ENCODE assay signal across 30 mouse cellular contexts in the genomic region with DNA sequence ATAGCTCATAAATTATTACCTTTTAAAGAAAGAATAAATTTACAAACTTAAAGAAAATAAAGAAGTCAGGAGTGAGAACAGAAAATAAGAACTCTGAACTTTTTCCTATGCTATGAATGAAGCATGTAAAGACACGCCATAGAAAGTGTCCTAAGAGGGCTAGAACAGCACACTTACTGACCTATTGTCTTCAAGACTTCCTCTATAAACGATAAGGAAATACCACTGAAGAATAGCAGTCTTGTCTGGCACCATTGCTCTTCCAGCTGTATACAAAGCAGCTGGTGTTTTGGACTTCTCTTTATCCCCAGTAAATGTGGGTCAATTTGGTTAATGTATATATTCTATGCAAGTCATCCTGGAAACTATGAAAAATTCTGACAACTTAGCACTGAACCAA.
DNase-seq lines count a peak whose midpoint lies in the region; ATAC-seq and TF ChIP-seq lines count a peak whose summit lies in the region.
"Had no signal": no experiment of that assay in that cellular context is flagged by ENCODE, and none has a peak within 500 bp of the region (broad histone marks: within the 10 kb centered on the region; RNA-seq: fewer than 3 reads in every experiment).

No protein-coding gene starts in this region.

- no peak for TF ChIP-seq EP300 in heart, adult 2 months (IDR thresholded peaks at IDR 0.05; ENCODE audit: insufficient read depth, low read depth, low read length)

- no peak overlapping the region for H3K9ac ChIP-seq in heart, adult 2 months (ENCODE audit: low read depth, low read length)
- H3K9ac ChIP-seq in kidney, postnatal 0 days (ENCODE audit: low read depth, low read length), result no peak overlapping the region
- H3K9ac ChIP-seq in midbrain, embryonic 11.5 days (ENCODE audit: low read length), result no peak overlapping the region
- no peak overlapping the region for H3K9ac ChIP-seq in midbrain, embryonic 15.5 days
- H3K9ac ChIP-seq: embryonic facial prominence, embryonic 13.5 days; embryonic facial prominence, embryonic 15.5 days; forebrain, embryonic 12.5 days had no signal

- H3K4me3 ChIP-seq in gastrocnemius, adult 2 months, result no peak overlapping the region
- no peak overlapping the region for H3K4me3 ChIP-seq in heart, adult 2 months
- no peak overlapping the region for H3K4me3 ChIP-seq in kidney, postnatal 0 days (replicated peaks; ENCODE audit: low read depth, low read length)
- H3K4me3 ChIP-seq in midbrain, embryonic 11.5 days (ENCODE audit: low read depth, low read length), result no peak overlapping the region
- no peak overlapping the region for H3K4me3 ChIP-seq in midbrain, embryonic 15.5 days
- H3K4me3 ChIP-seq: embryonic facial prominence, embryonic 13.5 days; embryonic facial prominence, embryonic 15.5 days; erythroblast, embryonic 14.5 days; forebrain, embryonic 10.5 days; forebrain, embryonic 12.5 days had no signal

- peaks cover 27% of the 10 kb centered on the region for H3K36me3 ChIP-seq in heart, adult 2 months (ENCODE audit: control insufficient read depth, insufficient read depth, low read length)
- H3K36me3 ChIP-seq in kidney, postnatal 0 days (ENCODE audit: insufficient read depth, low read length), result no peaks in the 10 kb centered on the region
- H3K36me3 ChIP-seq in midbrain, embryonic 11.5 days (ENCODE audit: control insufficient read depth, insufficient read depth, low read length), result no peaks in the 10 kb centered on the region
- no peaks in the 10 kb centered on the region for H3K36me3 ChIP-seq in midbrain, embryonic 15.5 days (replicated peaks)
- H3K36me3 ChIP-seq: embryonic facial prominence, embryonic 13.5 days; embryonic facial prominence, embryonic 15.5 days; forebrain, embryonic 10.5 days; forebrain, embryonic 12.5 days; G1E had no signal

- no peak for TF ChIP-seq CTCF in gastrocnemius, adult 2 months (IDR thresholded peaks at IDR 0.05)
- TF ChIP-seq CTCF in heart, adult 2 months (IDR thresholded peaks at IDR 0.05), result no peak
- no peak for TF ChIP-seq CTCF in kidney, postnatal 0 days (IDR thresholded peaks at IDR 0.05; ENCODE audit: low read depth)

- TF ChIP-seq POLR2A in heart, adult 2 months (IDR thresholded peaks at IDR 0.05; ENCODE audit: insufficient read depth, low read depth, low read length), result no peak

- ATAC-seq in kidney, postnatal 0 days (replicated peaks; ENCODE audit: low FRiP score, low read depth), result no peak
- ATAC-seq in midbrain, embryonic 11.5 days (ENCODE audit: low FRiP score), result no peak
- ATAC-seq in midbrain, embryonic 15.5 days (replicated peaks), result no peak
- ATAC-seq: activated CD4-positive, CD25-positive, alpha-beta regulatory T cell, adult 4 months; CD4-positive, CD25-positive, alpha-beta regulatory T cell, adult 4 months; forebrain, embryonic 14.5 days; Patski had no signal

- H3K27ac ChIP-seq in gastrocnemius, adult 2 months, result peak overlapping the region; percentile 38; the same call in 1 of the 2 replicates
- peak overlapping the region; percentile 36 for H3K27ac ChIP-seq in heart, adult 2 months
- H3K27ac ChIP-seq in kidney, postnatal 0 days, result no peak overlapping the region
- no peak overlapping the region for H3K27ac ChIP-seq in midbrain, embryonic 11.5 days (ENCODE audit: low read depth, low read length)
- H3K27ac ChIP-seq in midbrain, embryonic 15.5 days, result no peak overlapping the region
- H3K27ac ChIP-seq: embryonic facial prominence, embryonic 13.5 days; embryonic facial prominence, embryonic 15.5 days; forebrain, embryonic 10.5 days; forebrain, embryonic 12.5 days had no signal

- no peak for DNase-seq in gastrocnemius, adult 2 months
- no peak for DNase-seq in gastrocnemius, postnatal 36 days
- no peak for DNase-seq in heart, adult 2 months
- DNase-seq in heart, postnatal 4 days, result no peak
- DNase-seq in kidney, postnatal 0 days (ENCODE audit: low spot score), result peak; percentile 37
- DNase-seq in kidney, postnatal 14 days, result no peak
- DNase-seq in midbrain, embryonic 11.5 days (ENCODE audit: low spot score, missing footprints), result peak; percentile 65
- DNase-seq: adrenal gland, adult 8-10 months; adrenal gland, postnatal 14 days; adrenal gland, postnatal 36 days; B cell, adult 2 months; cerebellum, adult 11 months; cerebellum, adult 18-20 months; cerebellum, adult 8-10 months; cerebellum, adult 9-11 months; cerebellum, postnatal 14 days; cerebellum, postnatal 36 days; embryo, embryonic 11 days had no signal

- intact Hi-C loops in gastrocnemius, adult 2 months (cut with DNase I), result no loop called here
- intact Hi-C loops in gastrocnemius, postnatal 36 days (cut with DNase I), result no loop called here
- intact Hi-C loops in heart, adult 2 months (cut with DNase I), result no loop called here

- no peak overlapping the region for H3K4me2 ChIP-seq in kidney, postnatal 0 days (ENCODE audit: low read length)
- no peak overlapping the region for H3K4me2 ChIP-seq in midbrain, embryonic 11.5 days
- no peak overlapping the region for H3K4me2 ChIP-seq in midbrain, embryonic 15.5 days
- H3K4me2 ChIP-seq: embryonic facial prominence, embryonic 13.5 days; embryonic facial prominence, embryonic 15.5 days; forebrain, embryonic 12.5 days had no signal

- H3K4me1 ChIP-seq in heart, adult 2 months (ENCODE audit: control insufficient read depth, insufficient read depth, low read length), result peaks cover 4% of the 10 kb centered on the region
- H3K4me1 ChIP-seq in kidney, postnatal 0 days (replicated peaks; ENCODE audit: insufficient read depth, low read length), result no peaks in the 10 kb centered on the region
- H3K4me1 ChIP-seq in midbrain, embryonic 11.5 days (ENCODE audit: control insufficient read depth, insufficient read depth, low read length), result no peaks in the 10 kb centered on the region
- H3K4me1 ChIP-seq in midbrain, embryonic 15.5 days, result no peaks in the 10 kb centered on the region
- H3K4me1 ChIP-seq: embryonic facial prominence, embryonic 13.5 days; embryonic facial prominence, embryonic 15.5 days; forebrain, embryonic 10.5 days; forebrain, embryonic 12.5 days had no signal

- no peaks in the 10 kb centered on the region for H3K9me3 ChIP-seq in kidney, postnatal 0 days (replicated peaks; ENCODE audit: low read length)
- H3K9me3 ChIP-seq in midbrain, embryonic 11.5 days (ENCODE audit: control insufficient read depth, low read length), result no peaks in the 10 kb centered on the region
- H3K9me3 ChIP-seq in midbrain, embryonic 15.5 days, result no peaks in the 10 kb centered on the region
- H3K9me3 ChIP-seq: embryonic facial prominence, embryonic 13.5 days; embryonic facial prominence, embryonic 15.5 days; forebrain, embryonic 10.5 days; forebrain, embryonic 12.5 days; G1E had no signal

- 28% methylated on average over 2 of the region's 2 CpGs for WGBS in heart, adult 2 months
- 47% methylated on average over 2 of the region's 2 CpGs for WGBS in kidney, postnatal 0 days
- WGBS in midbrain, embryonic 11.5 days, result 77% methylated on average over 2 of the region's 2 CpGs
- WGBS in midbrain, embryonic 15.5 days, result 62% methylated on average over 2 of the region's 2 CpGs

- H3K79me2 ChIP-seq in heart, adult 2 months (replicated peaks; ENCODE audit: control insufficient read depth, insufficient read depth, low read length), result peaks cover 6% of the 10 kb centered on the region

- H3K27me3 ChIP-seq in heart, adult 2 months (ENCODE audit: control insufficient read depth, insufficient read depth, low read length), result no peaks in the 10 kb centered on the region
- H3K27me3 ChIP-seq in kidney, postnatal 0 days (ENCODE audit: insufficient read depth, low read length), result no peaks in the 10 kb centered on the region
- no peaks in the 10 kb centered on the region for H3K27me3 ChIP-seq in midbrain, embryonic 11.5 days (ENCODE audit: control insufficient read depth, insufficient read depth, low read length)
- no peaks in the 10 kb centered on the region for H3K27me3 ChIP-seq in midbrain, embryonic 15.5 days (replicated peaks)
- H3K27me3 ChIP-seq: CH12.LX; embryonic facial prominence, embryonic 13.5 days; embryonic facial prominence, embryonic 15.5 days; forebrain, embryonic 12.5 days; Patski had no signal

Comparison
In these comparisons a context has a peak if more than half of its experiments do, and no peak if none do; other contexts are left out.
1. DNase-seq: peak in kidney, postnatal 0 days (single experiment) and midbrain, embryonic 11.5 days (single experiment); none in gastrocnemius, adult 2 months (single experiment), gastrocnemius, postnatal 36 days (0 of 2), heart, adult 2 months (0 of 2), heart, postnatal 4 days (single experiment) and kidney, postnatal 14 days (single experiment).
2. H3K27ac ChIP-seq: peak in gastrocnemius, adult 2 months (single experiment) and heart, adult 2 months (single experiment); none in kidney, postnatal 0 days (single experiment), midbrain, embryonic 11.5 days (single experiment) and midbrain, embryonic 15.5 days (single experiment).